Mouse (Mus musculus): Measurements from ENCODE around the gene Olfr638.

DNA sequence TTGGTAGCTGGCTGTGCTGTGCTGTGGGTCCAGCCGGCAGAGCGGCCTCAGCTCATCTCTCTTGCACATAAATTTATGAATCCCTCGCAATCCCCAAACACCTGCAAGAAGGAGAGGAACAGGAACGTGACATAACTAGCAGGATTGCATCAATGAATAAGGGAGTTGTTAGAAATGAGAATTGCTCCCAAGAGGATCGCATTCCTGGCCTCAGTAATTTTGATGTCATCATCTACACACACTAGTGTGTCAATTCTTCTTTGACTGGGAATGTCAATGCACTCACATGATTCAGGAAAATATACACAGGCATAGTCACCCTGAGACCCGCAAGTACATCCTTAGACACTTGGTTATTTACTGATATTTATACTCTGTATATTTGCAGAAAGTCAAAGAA, 26.9 kb downstream of the Olfr638 start, which contains the start of gene Olfr640:
- TF ChIP-seq POLR2A (IDR thresholded peaks at IDR 0.05; ENCODE audit: extremely low read depth, insufficient read depth, low read length): no peak
- no peak for TF ChIP-seq CTCF (IDR thresholded peaks at IDR 0.05; ENCODE audit: extremely low read depth, insufficient read depth, low read length)

All from cortical plate, adult 2 months (tissue).